Mouse (Mus musculus): ENCODE measurements around the gene Gm10217. TPM values are rescaled to one million over a fixed set of nuclear protein-coding genes. Genes with fewer than 3 reads are reported as not detected.

Gm10217 gene
- total and polyA plus RNA-seq, 3 experiments, result not detected

- H3K4me3 ChIP-seq (ENCODE audit: control insufficient read depth in 1 of 2, insufficient read depth in 1 of 2, low read depth in 2 of 2, low read length in 2 of 2), result no peak overlapping the region
- TF ChIP-seq USF2 (IDR thresholded peaks at IDR 0.05; ENCODE audit: borderline replicate concordance in 1 of 2, insufficient read depth in 1 of 2, low read depth in 1 of 2, low read length in 2 of 2) (no peak), HCFC1 (IDR thresholded peaks at IDR 0.05; ENCODE audit: low read depth, low read length) (no peak), GATA1 (IDR thresholded peaks at IDR 0.05; ENCODE audit: low read depth, low read length) (no peak), CTCF (IDR thresholded peaks at IDR 0.05 in 2 of 3, conservative IDR thresholded peaks at IDR 0.05 in 1 of 3; ENCODE audit: control insufficient read depth in 1 of 3, insufficient read depth in 1 of 3, low read depth in 2 of 3, low read length in 3 of 3, poor library complexity in 1 of 3, severe bottlenecking in 1 of 3) (no peak), CHD1 (IDR thresholded peaks at IDR 0.05; ENCODE audit: low read depth, low read length) (no peak), MAZ (IDR thresholded peaks at IDR 0.05; ENCODE audit: low read depth, low read length) (no peak)
- H3K36me3 ChIP-seq (ENCODE audit: control insufficient read depth in 1 of 2, insufficient read depth in 2 of 2, low read length in 2 of 2), result no peaks in the 10 kb centered on the region
- H3K27me3 ChIP-seq (ENCODE audit: control insufficient read depth in 1 of 2, insufficient read depth in 2 of 2, low read length in 2 of 2), result no peaks in the 10 kb centered on the region
- H3K79me2 ChIP-seq (ENCODE audit: control insufficient read depth, insufficient read depth, low read length, poor library complexity), result no peaks in the 10 kb centered on the region
- no peak for DNase-seq (ENCODE audit: low read depth, low spot score)
- no peaks in the 10 kb centered on the region for H3K4me1 ChIP-seq (ENCODE audit: control insufficient read depth in 1 of 2, insufficient read depth in 2 of 2, low read length in 2 of 2)
- no peak overlapping the region for H3K27ac ChIP-seq (ENCODE audit: control insufficient read depth, low read depth, low read length)
- H3K9me3 ChIP-seq (replicated peaks; ENCODE audit: insufficient read depth, low read length), result no peaks in the 10 kb centered on the region
- no peak overlapping the region for H3K9ac ChIP-seq (ENCODE audit: control insufficient read depth, low read depth, low read length, poor library complexity, severe bottlenecking)
These were observed 4.0 kb downstream of the Gm10217 start for GRCm38 (mm10) chr8:9868094-9868493.

GRCm38 (mm10) chr8:9876241-9876640, 12.2 kb downstream of the Gm10217 start:
- TF ChIP-seq POLR2AphosphoS2 (IDR thresholded peaks at IDR 0.05; ENCODE audit: low read length), result no peak
- no peak for TF ChIP-seq CHD2 (IDR thresholded peaks at IDR 0.05; ENCODE audit: low read length)
- no peak for TF ChIP-seq ZMIZ1 (IDR thresholded peaks at IDR 0.05; ENCODE audit: low read depth, low read length)
- TF ChIP-seq EP300 (IDR thresholded peaks at IDR 0.05; ENCODE audit: low read depth in 1 of 2, low read length in 2 of 2), result no peak
- TF ChIP-seq RAD21 (IDR thresholded peaks at IDR 0.05; ENCODE audit: low read depth, low read length), result no peak
- no peak for TF ChIP-seq USF1 (IDR thresholded peaks at IDR 0.05; ENCODE audit: low read depth, low read length)
- TF ChIP-seq MAFK (IDR thresholded peaks at IDR 0.05; ENCODE audit: borderline replicate concordance, low read depth, low read length), result no peak
- no peak for TF ChIP-seq MEF2A (IDR thresholded peaks at IDR 0.05; ENCODE audit: extremely low read depth, insufficient replicate concordance, low read depth, low read length, poor library complexity, severe bottlenecking)
- TF ChIP-seq SMC3 (IDR thresholded peaks at IDR 0.05; ENCODE audit: low read depth, low read length), result no peak
- no peak for DNase-seq (ENCODE audit: low read depth, low spot score)
- Histone ChIP-seq H3K79me2 (ENCODE audit: control insufficient read depth, insufficient read depth, low read length, poor library complexity) (no peaks in the 10 kb centered on the region), H3K27ac (ENCODE audit: control insufficient read depth, low read depth, low read length) (no peak overlapping the region), H3K9ac (ENCODE audit: control insufficient read depth, low read depth, low read length, poor library complexity, severe bottlenecking) (no peak overlapping the region), H3K4me3 (ENCODE audit: control insufficient read depth in 1 of 2, insufficient read depth in 1 of 2, low read depth in 2 of 2, low read length in 2 of 2) (no peak overlapping the region), H3K27me3 (ENCODE audit: control insufficient read depth in 1 of 2, insufficient read depth in 2 of 2, low read length in 2 of 2) (no peaks in the 10 kb centered on the region), H3K9me3 (replicated peaks; ENCODE audit: insufficient read depth, low read length) (no peaks in the 10 kb centered on the region), H3K36me3 (ENCODE audit: control insufficient read depth in 1 of 2, insufficient read depth in 2 of 2, low read length in 2 of 2) (no peaks in the 10 kb centered on the region), H3K4me1 (ENCODE audit: control insufficient read depth in 1 of 2, insufficient read depth in 2 of 2, low read length in 2 of 2) (no peaks in the 10 kb centered on the region)

- Histone ChIP-seq H3K27ac (ENCODE audit: control insufficient read depth, low read depth, low read length) (no peak overlapping the region), H3K79me2 (ENCODE audit: control insufficient read depth, insufficient read depth, low read length, poor library complexity) (no peaks in the 10 kb centered on the region), H3K4me1 (ENCODE audit: control insufficient read depth in 1 of 2, insufficient read depth in 2 of 2, low read length in 2 of 2) (no peaks in the 10 kb centered on the region), H3K27me3 (ENCODE audit: control insufficient read depth in 1 of 2, insufficient read depth in 2 of 2, low read length in 2 of 2) (no peaks in the 10 kb centered on the region), H3K9me3 (replicated peaks; ENCODE audit: insufficient read depth, low read length) (no peaks in the 10 kb centered on the region), H3K36me3 (ENCODE audit: control insufficient read depth in 1 of 2, insufficient read depth in 2 of 2, low read length in 2 of 2) (no peaks in the 10 kb centered on the region), H3K9ac (ENCODE audit: control insufficient read depth, low read depth, low read length, poor library complexity, severe bottlenecking) (no peak overlapping the region), H3K4me3 (ENCODE audit: control insufficient read depth in 1 of 2, insufficient read depth in 1 of 2, low read depth in 2 of 2, low read length in 2 of 2) (no peak overlapping the region)
- TF ChIP-seq POLR2AphosphoS2 (IDR thresholded peaks at IDR 0.05; ENCODE audit: low read length) (no peak), ELF1 (IDR thresholded peaks at IDR 0.05; ENCODE audit: low read depth, low read length) (no peak), MEF2A (IDR thresholded peaks at IDR 0.05; ENCODE audit: extremely low read depth, insufficient replicate concordance, low read depth, low read length, poor library complexity, severe bottlenecking) (no peak), NRF1 (IDR thresholded peaks at IDR 0.05; ENCODE audit: insufficient read depth, low read depth, low read length, poor library complexity, severe bottlenecking) (no peak), BHLHE40 (IDR thresholded peaks at IDR 0.05; ENCODE audit: borderline replicate concordance, low read depth, low read length) (no peak), MYB (IDR thresholded peaks at IDR 0.05; ENCODE audit: low read depth, low read length) (no peak), MXI1 (IDR thresholded peaks at IDR 0.05; ENCODE audit: low read depth, low read length) (no peak), MAZ (IDR thresholded peaks at IDR 0.05; ENCODE audit: low read depth, low read length) (no peak), E2F4 (IDR thresholded peaks at IDR 0.05; ENCODE audit: borderline replicate concordance, low read depth, low read length) (no peak), TBP (IDR thresholded peaks at IDR 0.05; ENCODE audit: low read depth, low read length) (no peak), GABPA (IDR thresholded peaks at IDR 0.05; ENCODE audit: low read depth, low read length) (no peak), TCF12 (IDR thresholded peaks at IDR 0.05; ENCODE audit: low read depth, low read length) (no peak), EP300 (IDR thresholded peaks at IDR 0.05; ENCODE audit: low read depth in 1 of 2, low read length in 2 of 2) (no peak)
- no peak for DNase-seq (ENCODE audit: low read depth, low spot score)
These were observed 15.9 kb downstream of the Gm10217 start for GRCm38 (mm10) chr8:9879921-9880320.
